Mouse (Mus musculus) T-helper 17 cell (primary cell): Measurements from ENCODE around the gene Cpt1b.

Experiments used
- in situ Hi-C, 2 experiments: fragments of 300-600 bp; cut with MboI, MseI; formaldehyde crosslinking; loops; 1 replicate in 1 of 2; 2 replicates in 1 of 2; pipeline ENCODE4 v1.15.1; 2025; ENCODE audit warnings: high pct_unique_total_duplicates in 2 of 2

Gene Cpt1b

GRCm38 (mm10) chr15:89384617-89385016, 41.0 kb downstream of the Cpt1b start, which contains the start of gene Klhdc7b:
Klhdc7b (plus strand) TSS chr15:89384917.
- in situ Hi-C loops: no loop called here

GRCm38 (mm10) chr15:89379429-89379828, 46.2 kb downstream of the Cpt1b start:
- in situ Hi-C loops: no loop called here

GRCm38 (mm10) chr15:89378831-89379401, 46.7 kb downstream of the Cpt1b start, which contains the start of gene Odf3b:
Odf3b (minus strand) TSS chr15:89379282.
- in situ Hi-C loops: no loop called here

GRCm38 (mm10) chr15:89377938-89378828, 47.5 kb downstream of the Cpt1b start:
- in situ Hi-C loops: no loop called here

- in situ Hi-C loops: no loop called here
Measured at GRCm38 (mm10) chr15:89377362-89377761, 48.3 kb downstream of the Cpt1b start.

GRCm38 (mm10) chr15:89376957-89377356, 48.7 kb downstream of the Cpt1b start, which contains the start of gene Tymp:
Tymp (minus strand) TSS chr15:89377039.
- in situ Hi-C loops: no loop called here

- in situ Hi-C loops: no loop called here
Measured at GRCm38 (mm10) chr15:89376040-89376439, 49.6 kb downstream of the Cpt1b start.

- in situ Hi-C loops: no loop called here
Measured at GRCm38 (mm10) chr15:89374801-89375534, 50.7 kb downstream of the Cpt1b start.

- in situ Hi-C loops: no loop called here
Measured at GRCm38 (mm10) chr15:89374340-89374739, 51.3 kb downstream of the Cpt1b start.

- in situ Hi-C loops: no loop called here
Measured at GRCm38 (mm10) chr15:89373762-89374248, 51.9 kb downstream of the Cpt1b start, which contains the start of gene Sco2. Sco2 (minus strand) TSS chr15:89373846.

- in situ Hi-C loops: no loop called here
Measured at GRCm38 (mm10) chr15:89373027-89373761, 52.5 kb downstream of the Cpt1b start.

GRCm38 (mm10) chr15:89372536-89372935, 53.1 kb downstream of the Cpt1b start:
- in situ Hi-C loops: no loop called here

GRCm38 (mm10) chr15:89372068-89372467, 53.6 kb downstream of the Cpt1b start:
- in situ Hi-C loops: no loop called here
